Mouse (Mus musculus) thymus, postnatal 0 days (tissue): ENCODE measurements around the gene Pate4. TPM values are rescaled to one million over a fixed set of nuclear protein-coding genes. Genes with fewer than 3 reads are reported as not detected.

Experiments
- polyA plus RNA-seq: library from polyadenylated mRNA; unstranded; fragments of >200 nt; fragmentation: Nextera tagmentation; extraction: Ambion mirVana; gene quantifications from 2 replicates; pipeline ENCODE4 v1.2.1, GENCODE M21; 2015

Gene Pate4
- polyA plus RNA-seq, 1 experiment from 2014 or later, result not detected

Other genes starting within 250 kb of the Pate4 start
- 1.5 and 2.0 TPM in 2 replicates for gene Cdon, start 190.8 kb downstream of the Pate4 start, polyA plus RNA-seq
- gene Gm1113, start 93.7 kb downstream of the Pate4 start, polyA plus RNA-seq, result 0.07 TPM in 1 of 2 replicates, not detected in the other
- 0.18 and 0.31 TPM in 2 replicates for gene Ddx25, start 53.4 kb downstream of the Pate4 start, polyA plus RNA-seq
- gene Pus3, start 53.3 kb downstream of the Pate4 start, polyA plus RNA-seq, result 26.6 and 27.7 TPM in 2 replicates
- 0.78 and 1.3 TPM in 2 replicates for gene Pate2, start 41.7 kb downstream of the Pate4 start, polyA plus RNA-seq
- gene Hyls1, start 41.5 kb downstream of the Pate4 start, polyA plus RNA-seq, result 19.4 and 21.6 TPM in 2 replicates
- not detected in 2 replicates for gene Pate3, start 36.3 kb upstream of the Pate4 start, polyA plus RNA-seq
- not detected in 2 replicates for gene Pate1, start 75.4 kb upstream of the Pate4 start, polyA plus RNA-seq
- not detected in 2 replicates for gene Gm17677, start 129.1 kb upstream of the Pate4 start, polyA plus RNA-seq
- gene Gm17727, start 166.2 kb upstream of the Pate4 start, polyA plus RNA-seq, result not detected in 2 replicates
- gene Gm27235, start 178.2 kb upstream of the Pate4 start, polyA plus RNA-seq, result not detected in 2 replicates
- gene D730048I06Rik, start 178.2 kb upstream of the Pate4 start, polyA plus RNA-seq, result not detected in 2 replicates
- not detected in 2 replicates for gene 9230110F15Rik, start 232.2 kb upstream of the Pate4 start, polyA plus RNA-seq